Mouse (Mus musculus) myocyte (in vitro differentiated cells): Measurements from ENCODE around the gene Mfn2. TPM values are rescaled to one million over a fixed set of nuclear protein-coding genes. Genes with fewer than 3 reads are reported as not detected.

ENCODE experiments used
- H3K27me3 ChIP-seq: one replicate; pipeline ENCODE4 v1.6.1; 2011; ENCODE audit not compliant: control insufficient read depth, insufficient read depth, insufficient read length
- H3K36me3 ChIP-seq: one replicate; pipeline ENCODE4 v1.6.1; 2011; ENCODE audit not compliant: control insufficient read depth, insufficient read depth
- H3K4me2 ChIP-seq: one replicate; pipeline ENCODE4 v1.6.1; 2011; ENCODE audit warnings: low read depth, control low read depth
- H3K4me3 ChIP-seq: one replicate; pipeline ENCODE4 v1.5.1; 2011; ENCODE audit warnings: mild to moderate bottlenecking, control low read depth, moderate library complexity
- H3K79me2 ChIP-seq: one replicate; pipeline ENCODE4 v1.6.1; 2011; ENCODE audit not compliant: control insufficient read depth, insufficient read depth
- H3ac ChIP-seq: one replicate; pipeline ENCODE4 v1.6.1; 2011; ENCODE audit not compliant: control insufficient read depth, insufficient read length
- CEBPB ChIP-seq: IDR thresholded peaks from 2 replicates; pipeline ENCODE4 v1.6.1; 2011; ENCODE audit warnings: mild to moderate bottlenecking, moderate library complexity; ENCODE audit not compliant: poor library complexity, insufficient read depth, severe bottlenecking
- E2F4 ChIP-seq: IDR thresholded peaks from one replicate; pipeline ENCODE4 v1.6.1; 2011; ENCODE audit warnings: mild to moderate bottlenecking, control low read depth, moderate library complexity; ENCODE audit not compliant: insufficient read depth
- MAX ChIP-seq: IDR thresholded peaks from one replicate; pipeline ENCODE4 v1.6.1; 2011; ENCODE audit warnings: low read depth, mild to moderate bottlenecking, control low read depth
- MYOD1 ChIP-seq, 3 experiments: IDR thresholded peaks; one replicate each; pipeline ENCODE4 v1.6.1; 2011; ENCODE audit warnings: control low read depth in 2 of 3, low read depth in 2 of 3, mild to moderate bottlenecking in 2 of 3, moderate library complexity in 1 of 3; ENCODE audit not compliant: insufficient read length in 2 of 3, control insufficient read depth in 1 of 3
- MYOG ChIP-seq, 3 experiments: IDR thresholded peaks; one replicate each; pipeline ENCODE4 v1.6.1; 2011; ENCODE audit warnings: control low read depth in 2 of 3, low read depth in 2 of 3, mild to moderate bottlenecking in 2 of 3; ENCODE audit not compliant: insufficient read length in 2 of 3, control insufficient read depth in 1 of 3, insufficient read depth in 1 of 3
- POLR2A ChIP-seq: IDR thresholded peaks from one replicate; pipeline ENCODE4 v1.6.1; 2011; ENCODE audit warnings: low read depth, mild to moderate bottlenecking, control low read depth, moderate library complexity; ENCODE audit not compliant: insufficient read length
- POLR2AphosphoS2 ChIP-seq: IDR thresholded peaks from one replicate; pipeline ENCODE4 v1.6.1; 2011; ENCODE audit warnings: low read depth, control low read depth; ENCODE audit not compliant: insufficient read length
- REST ChIP-seq: IDR thresholded peaks from one replicate; pipeline ENCODE4 v1.6.1; 2011; ENCODE audit warnings: mild to moderate bottlenecking, control low read depth, moderate library complexity; ENCODE audit not compliant: insufficient read depth, insufficient read length
- SRF ChIP-seq: IDR thresholded peaks from one replicate; pipeline ENCODE4 v1.6.1; 2011; ENCODE audit warnings: low read depth; ENCODE audit not compliant: control insufficient read depth, insufficient read length
- TCF12 ChIP-seq: IDR thresholded peaks from one replicate; pipeline ENCODE4 v1.6.1; 2011; ENCODE audit warnings: mild to moderate bottlenecking, control low read depth; ENCODE audit not compliant: poor library complexity, insufficient read depth, severe bottlenecking
- TCF3 ChIP-seq: IDR thresholded peaks from one replicate; pipeline ENCODE4 v1.6.1; 2011; ENCODE audit warnings: low read depth, control low read depth; ENCODE audit not compliant: insufficient read length
- USF1 ChIP-seq: IDR thresholded peaks from one replicate; pipeline ENCODE4 v1.6.1; 2011; ENCODE audit warnings: low read depth, mild to moderate bottlenecking, control low read depth, moderate library complexity
- polyA plus RNA-seq: library from polyadenylated mRNA; unstranded; fragments of >200 nt; fragmentation: generic; extraction: Trizol; gene quantifications from one replicate; pipeline ENCODE4 v1.2.1, GENCODE M21; 2012; ENCODE audit warnings: missing spikeins

Mfn2 gene
- polyA plus RNA-seq, 1 experiment = 75.8 TPM

GRCm38 (mm10) chr4:147930946-147931345, 26.4 kb upstream of the Mfn2 start:
- Histone ChIP-seq H3K79me2 (peaks cover 12% of the 10 kb centered on the region), H3K4me2 (no peak overlapping the region), H3K4me3 (no peak overlapping the region), H3ac (no peak overlapping the region), H3K36me3 (no peaks in the 10 kb centered on the region), H3K27me3 (no peaks in the 10 kb centered on the region)
- TF ChIP-seq REST = no peak

- TF ChIP-seq E2F4 (no peak), TCF12 (no peak)
- Histone ChIP-seq H3K27me3 (no peaks in the 10 kb centered on the region), H3ac (no peak overlapping the region), H3K36me3 (no peaks in the 10 kb centered on the region), H3K79me2 (no peaks in the 10 kb centered on the region), H3K4me2 (no peak overlapping the region), H3K4me3 (no peak overlapping the region)
These were observed 24.0 kb upstream of the Mfn2 start for GRCm38 (mm10) chr4:147928540-147928939.

GRCm38 (mm10) chr4:147928136-147928535, 23.6 kb upstream of the Mfn2 start:
- Histone ChIP-seq H3K27me3 (no peaks in the 10 kb centered on the region), H3K4me3 (no peak overlapping the region), H3K79me2 (no peaks in the 10 kb centered on the region), H3K4me2 (no peak overlapping the region), H3K36me3 (no peaks in the 10 kb centered on the region), H3ac (no peak overlapping the region)
- no peak for TF ChIP-seq MYOD1 (IDR thresholded peaks at IDR 0.05; ENCODE audit: control insufficient read depth in 1 of 3, insufficient read length in 2 of 3, low read depth in 2 of 3)
- no peak for TF ChIP-seq MYOG (IDR thresholded peaks at IDR 0.05; ENCODE audit: control insufficient read depth in 1 of 3, insufficient read depth in 1 of 3, insufficient read length in 2 of 3, low read depth in 2 of 3)
- TF ChIP-seq CEBPB = no peak
- no peak for TF ChIP-seq POLR2A
- no peak for TF ChIP-seq TCF12
- no peak for TF ChIP-seq SRF
- no peak for TF ChIP-seq USF1
- TF ChIP-seq TCF3 = no peak
- no peak for TF ChIP-seq POLR2AphosphoS2
- TF ChIP-seq MAX = no peak
- TF ChIP-seq REST = no peak
- no peak for TF ChIP-seq E2F4

GRCm38 (mm10) chr4:147927705-147928104, 23.2 kb upstream of the Mfn2 start:
- Histone ChIP-seq H3K79me2 (no peaks in the 10 kb centered on the region), H3K36me3 (no peaks in the 10 kb centered on the region), H3K4me2 (no peak overlapping the region), H3ac (no peak overlapping the region), H3K27me3 (no peaks in the 10 kb centered on the region), H3K4me3 (no peak overlapping the region)
- TF ChIP-seq CEBPB = no peak
- no peak for TF ChIP-seq MYOD1 (IDR thresholded peaks at IDR 0.05; ENCODE audit: control insufficient read depth in 1 of 3, insufficient read length in 2 of 3, low read depth in 2 of 3)
- TF ChIP-seq REST = no peak
- TF ChIP-seq POLR2A = no peak
- TF ChIP-seq POLR2AphosphoS2 = no peak
- TF ChIP-seq MYOG (IDR thresholded peaks at IDR 0.05; ENCODE audit: control insufficient read depth in 1 of 3, insufficient read depth in 1 of 3, insufficient read length in 2 of 3, low read depth in 2 of 3) = no peak
- TF ChIP-seq SRF = no peak
- TF ChIP-seq MAX = no peak
- TF ChIP-seq TCF3 = no peak
- TF ChIP-seq E2F4 = no peak
- no peak for TF ChIP-seq TCF12
- TF ChIP-seq USF1 = no peak

- no peak overlapping the region for H3ac ChIP-seq
- H3K4me3 ChIP-seq = no peak overlapping the region
- TF ChIP-seq USF1 = no peak
- TF ChIP-seq CEBPB = no peak
- TF ChIP-seq TCF3 = no peak
- no peak for TF ChIP-seq MAX
- TF ChIP-seq POLR2AphosphoS2 = no peak
- no peak for TF ChIP-seq POLR2A
- no peak for TF ChIP-seq E2F4
- no peak for TF ChIP-seq TCF12
- no peak for TF ChIP-seq MYOD1 (IDR thresholded peaks at IDR 0.05; ENCODE audit: control insufficient read depth in 1 of 3, insufficient read length in 2 of 3, low read depth in 2 of 3)
- no peak for TF ChIP-seq REST
- TF ChIP-seq MYOG (IDR thresholded peaks at IDR 0.05; ENCODE audit: control insufficient read depth in 1 of 3, insufficient read depth in 1 of 3, insufficient read length in 2 of 3, low read depth in 2 of 3) = no peak
- no peak for TF ChIP-seq SRF
- H3K4me2 ChIP-seq = no peak overlapping the region
- H3K79me2 ChIP-seq = no peaks in the 10 kb centered on the region
- H3K27me3 ChIP-seq = no peaks in the 10 kb centered on the region
- no peaks in the 10 kb centered on the region for H3K36me3 ChIP-seq
These were observed 17.8 kb upstream of the Mfn2 start for GRCm38 (mm10) chr4:147922341-147922740.
